Mouse (Mus musculus) gastrocnemius, postnatal 14 days (tissue): ENCODE measurements around the gene Usp15. TPM values are rescaled to one million over a fixed set of nuclear protein-coding genes. Genes with fewer than 3 reads are reported as not detected.

Source experiments
- DNase-seq: peaks from one replicate; pipeline ENCODE4 v3.0.0; 2021; ENCODE audit warnings: mixed read lengths
- intact Hi-C: fragments of 180-260 bp; cut with DNase I; formaldehyde crosslinking; loops from one replicate; pipeline ENCODE4 v1.15.1; 2025; ENCODE audit warnings: low total_unique reads
- total RNA-seq, 2 experiments: library from RNA; stranded (reverse); gene quantifications; 2 replicates each; pipeline ENCODE4 v1.2.3; 2021

The Usp15 gene
- total RNA-seq, 2 experiments from 2014 or later: 145 to 155 TPM

DNA sequence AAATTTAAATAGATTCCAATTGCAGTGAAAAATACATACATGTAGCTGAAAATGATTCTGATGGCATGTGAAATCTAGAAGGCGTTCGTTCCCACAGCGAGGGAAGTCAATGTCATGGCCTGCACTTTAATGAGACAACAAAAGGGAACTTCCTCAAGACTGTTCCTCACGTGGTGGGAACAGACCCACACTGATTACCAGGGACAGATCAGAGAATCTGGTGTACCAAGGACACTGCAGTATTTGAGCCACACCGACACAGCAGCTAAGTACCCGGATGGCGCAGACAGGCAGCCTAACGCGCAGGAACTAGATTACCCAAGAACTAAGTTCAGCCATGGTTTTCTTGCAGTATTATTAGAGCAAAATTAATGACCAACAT is 84.0 kb downstream of the Usp15 start:
- intact Hi-C loops: no loop called here

DNA sequence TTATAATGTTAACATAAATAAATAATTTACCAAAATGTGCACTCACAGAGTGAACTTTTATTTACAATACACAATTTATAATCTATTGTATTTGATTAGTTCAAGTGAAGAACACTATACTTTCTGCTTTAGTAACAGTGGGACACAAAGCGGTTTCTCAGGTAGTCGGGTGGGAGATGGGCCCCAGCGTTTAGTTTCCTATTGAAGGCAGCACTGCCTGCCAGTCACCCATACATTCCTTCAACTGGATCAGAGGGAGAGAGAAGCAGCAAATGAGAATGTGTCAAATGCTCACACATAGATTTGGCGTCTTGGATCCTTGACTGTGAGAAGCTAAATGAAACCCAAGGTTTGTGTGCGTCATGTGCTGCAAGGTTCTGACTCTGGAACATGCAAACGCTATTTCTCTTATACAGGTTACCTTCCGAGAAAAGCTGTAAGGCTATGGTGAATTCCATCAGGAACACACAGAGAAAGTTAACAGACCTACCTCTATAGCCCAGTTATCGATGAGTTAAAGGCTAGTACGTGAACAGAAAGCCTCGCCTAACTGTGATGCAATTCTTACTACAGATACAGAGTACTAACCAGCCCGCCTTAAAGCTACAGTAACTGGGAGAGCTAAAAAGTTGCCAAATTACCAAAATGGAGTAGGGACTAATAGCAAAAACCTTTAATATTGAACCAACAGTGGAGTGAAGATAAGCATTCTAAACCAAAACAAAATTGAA is 84.6 kb downstream of the Usp15 start:
- DNase-seq: no peak
- intact Hi-C loops: no loop called here

More for the DNA sequence above, 84.0 kb downstream of the Usp15 start:
- DNase-seq: no peak

DNA sequence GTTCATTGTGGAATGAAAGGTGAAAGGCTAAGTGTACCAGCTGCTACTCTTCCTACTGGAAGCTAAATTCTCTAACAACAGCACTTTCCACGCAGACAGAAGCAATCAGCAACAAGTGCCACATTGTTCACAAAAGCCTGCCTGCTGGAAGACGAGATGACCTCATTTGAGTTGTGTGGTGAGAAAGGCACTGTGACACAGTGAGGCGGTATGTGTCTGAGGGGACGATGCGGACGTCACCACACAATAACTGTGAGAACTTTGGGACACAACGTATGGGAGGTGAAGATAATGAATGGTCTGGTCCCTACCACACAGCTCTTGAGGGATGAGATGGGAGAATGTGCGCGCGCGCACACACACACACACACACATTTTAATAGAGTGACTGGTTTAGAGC is 86.2 kb downstream of the Usp15 start:
- DNase-seq: no peak
- intact Hi-C loops: no loop called here

DNA sequence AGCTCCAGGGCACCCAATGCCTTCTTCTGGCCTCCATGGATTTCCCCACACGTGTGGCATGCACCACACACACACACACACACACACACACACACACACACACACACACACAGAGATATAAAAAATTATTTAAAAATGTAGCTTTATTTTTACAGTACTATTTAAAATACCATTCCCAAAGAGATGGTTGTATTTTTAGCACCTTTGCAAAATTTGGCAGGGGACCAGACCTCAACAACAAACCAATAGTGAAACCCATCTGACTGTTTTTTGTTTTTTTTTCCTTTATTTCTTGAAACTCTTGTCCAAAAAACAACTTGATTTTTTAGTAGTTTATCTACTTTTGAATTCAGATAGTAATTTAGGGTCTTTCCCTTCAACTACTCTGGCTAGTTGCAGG is 88.3 kb downstream of the Usp15 start:
- DNase-seq: no peak
- intact Hi-C loops: no loop called here

DNA sequence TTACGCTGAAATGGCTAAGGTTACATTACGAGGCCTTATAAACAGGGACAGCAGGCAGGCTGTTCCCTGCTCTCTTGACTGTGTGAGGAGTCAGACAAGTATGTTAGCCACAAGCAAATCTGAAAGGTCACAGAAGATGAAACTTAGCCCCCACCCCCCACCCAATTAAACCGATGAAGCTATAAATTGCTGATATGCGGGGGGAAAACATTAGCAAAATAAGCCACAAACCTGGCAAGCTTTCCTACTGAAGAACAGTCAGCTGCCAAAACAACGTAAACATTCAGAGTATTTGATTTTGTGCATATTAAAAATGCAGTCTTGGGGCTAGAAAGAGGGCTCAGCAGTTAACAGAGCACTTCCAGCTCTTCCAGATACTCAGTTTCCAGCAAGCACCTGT is 88.7 kb downstream of the Usp15 start:
- no peak for DNase-seq
- intact Hi-C loops: no loop called here

DNA sequence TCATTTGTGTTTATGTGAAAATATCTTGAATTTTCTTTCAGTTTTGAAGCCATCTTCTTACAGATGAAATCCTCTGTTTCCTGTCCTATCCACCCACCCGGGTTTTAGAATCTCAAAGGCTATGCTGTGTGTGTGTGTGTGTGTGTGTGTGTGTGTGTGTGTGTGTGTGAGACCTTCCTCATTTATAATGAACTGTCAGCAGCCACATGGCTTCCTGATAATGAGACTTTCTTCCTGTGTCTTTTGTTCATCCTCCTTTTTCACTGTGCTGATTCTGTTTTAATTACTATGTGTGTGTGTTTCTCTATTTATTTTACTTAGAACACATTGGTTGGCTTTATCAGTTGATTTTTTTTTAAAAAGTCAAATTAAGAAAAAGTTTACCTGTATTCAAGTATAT is 95.5 kb downstream of the Usp15 start:
- DNase-seq: no peak
- intact Hi-C loops: no loop called here

DNA sequence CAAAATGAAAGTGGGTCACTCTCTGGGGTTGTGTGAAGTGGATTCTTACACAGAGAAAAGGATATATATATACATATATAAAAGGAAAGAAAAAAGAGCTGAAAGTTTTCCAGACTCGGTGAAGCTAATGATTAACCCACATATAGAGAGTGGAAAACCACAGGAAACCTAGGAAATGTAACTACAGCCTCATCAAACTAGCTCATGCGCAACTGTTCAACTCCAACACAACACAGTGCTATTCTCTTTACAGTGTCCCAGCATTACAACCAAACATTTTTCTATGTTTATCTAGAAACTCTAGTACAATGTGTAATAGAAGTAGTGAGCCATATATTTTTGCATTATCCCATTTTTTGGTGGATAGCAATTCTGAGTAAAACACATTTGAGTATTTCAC is 96.2 kb downstream of the Usp15 start:
- no peak for DNase-seq
- intact Hi-C loops: no loop called here

DNA sequence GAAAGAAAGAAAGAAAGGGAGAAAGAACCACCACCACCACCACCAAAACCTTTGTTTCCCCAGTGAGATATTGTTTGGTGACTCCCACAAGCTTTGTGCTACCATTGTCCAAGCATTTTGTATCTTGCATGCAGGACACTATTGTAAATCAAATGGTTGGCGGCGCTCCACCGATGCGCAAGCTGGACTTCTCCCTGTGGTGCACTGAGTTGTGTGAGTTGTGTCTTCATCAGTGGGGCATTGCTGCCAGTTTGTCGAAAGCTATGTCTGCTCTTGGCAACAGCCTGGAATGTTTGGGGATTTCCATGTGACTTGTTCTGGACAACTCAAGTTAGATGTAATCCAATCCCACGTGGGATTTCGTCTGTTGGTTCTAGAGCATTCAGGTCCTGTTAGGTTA is 102.3 kb downstream of the Usp15 start:
- no peak for DNase-seq
- intact Hi-C loops: loop anchor here (10.0 kb wide), 2 partner anchors 70 to 290 kb away; no protein-coding TSS in a partner anchor

DNA sequence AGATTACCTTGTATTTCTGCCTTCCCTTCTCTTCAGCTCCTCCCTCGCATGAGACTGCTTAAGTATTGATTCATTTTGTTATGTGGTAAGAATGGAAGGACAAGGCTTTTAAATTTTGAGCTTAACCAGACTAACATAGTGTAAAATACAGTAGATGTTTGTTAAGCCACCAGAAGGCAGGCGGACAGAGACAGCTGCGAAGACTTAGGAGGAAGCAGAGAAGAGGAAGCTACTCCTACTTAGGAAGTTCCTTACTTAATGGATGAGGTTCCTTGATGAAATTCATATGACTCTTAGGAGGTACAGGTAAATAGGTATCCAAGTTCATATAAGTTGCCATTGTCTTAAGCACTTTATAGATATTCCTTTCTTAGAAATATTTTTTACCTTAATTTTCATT is 104.2 kb downstream of the Usp15 start:
- DNase-seq: no peak
- intact Hi-C loops: loop anchor here (10.0 kb wide), 2 partner anchors 68 to 288 kb away; no protein-coding TSS in a partner anchor

DNA sequence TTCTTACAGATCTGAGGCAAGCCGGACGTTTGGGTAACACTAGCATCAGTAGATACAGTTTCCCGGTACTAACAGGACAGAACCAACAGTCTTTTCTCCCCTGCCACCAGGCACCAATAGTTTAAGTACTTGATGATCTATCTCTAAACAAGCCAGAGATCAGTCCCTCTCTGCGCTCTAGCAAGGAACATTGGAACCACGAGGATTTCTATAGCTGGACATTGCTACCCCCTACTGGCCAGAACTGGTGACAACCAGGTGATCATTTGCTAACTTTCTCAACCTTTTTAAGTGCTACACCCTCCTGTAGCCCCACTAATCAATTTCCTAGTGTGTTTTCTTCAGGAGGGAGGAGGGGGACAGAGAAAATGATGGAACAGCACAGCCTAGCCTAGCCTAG is 105.1 kb downstream of the Usp15 start:
- no peak for DNase-seq
- intact Hi-C loops: loop anchor here (10.0 kb wide), 2 partner anchors 67 to 287 kb away; no protein-coding TSS in a partner anchor

DNA sequence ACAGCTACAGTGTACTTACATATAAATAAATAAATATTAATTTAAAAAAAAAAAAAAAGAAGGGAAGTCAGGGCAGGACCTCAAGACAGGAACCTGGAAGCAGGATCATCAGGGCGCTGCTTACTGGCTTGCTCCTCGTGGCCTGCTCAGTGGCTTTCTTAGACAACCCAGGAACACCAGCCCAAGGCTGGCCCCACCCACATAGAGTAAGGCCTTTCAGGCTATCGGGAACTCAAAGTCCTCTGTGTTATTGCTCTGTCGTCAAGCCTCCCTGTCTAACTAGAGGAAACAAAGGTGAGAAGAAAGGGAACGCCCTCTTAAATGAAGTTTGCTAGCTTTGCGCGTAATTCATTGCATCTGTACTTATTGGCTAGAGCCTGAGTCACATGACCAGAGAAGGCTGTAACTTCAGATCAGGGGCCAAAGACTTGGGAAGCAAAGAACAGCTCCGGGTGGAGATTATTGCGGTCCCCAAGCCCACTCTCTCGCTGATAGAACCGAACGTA is 107.3 kb downstream of the Usp15 start:
- intact Hi-C loops: no loop called here
- DNase-seq: no peak

DNA sequence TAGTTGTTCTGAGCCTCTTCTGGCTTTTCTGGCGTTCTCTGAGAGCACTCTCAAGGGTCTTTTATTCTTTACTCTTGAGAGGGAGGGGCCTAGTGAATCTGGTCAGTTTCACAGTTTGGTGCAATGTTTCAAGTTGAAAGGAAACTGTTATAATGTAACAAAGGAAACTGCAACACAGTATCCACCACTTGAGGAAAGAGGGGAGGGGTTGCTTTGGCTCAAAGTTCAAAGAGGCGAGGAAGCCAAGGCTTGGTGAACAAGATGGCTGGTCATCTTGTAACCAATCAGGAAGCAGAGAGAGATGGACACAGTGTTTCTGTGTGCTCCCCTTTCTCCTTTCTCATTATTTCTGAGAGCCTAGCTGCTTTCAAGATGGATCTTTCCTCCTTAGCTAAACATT is 109.9 kb downstream of the Usp15 start:
- intact Hi-C loops: no loop called here
- DNase-seq: no peak

DNA sequence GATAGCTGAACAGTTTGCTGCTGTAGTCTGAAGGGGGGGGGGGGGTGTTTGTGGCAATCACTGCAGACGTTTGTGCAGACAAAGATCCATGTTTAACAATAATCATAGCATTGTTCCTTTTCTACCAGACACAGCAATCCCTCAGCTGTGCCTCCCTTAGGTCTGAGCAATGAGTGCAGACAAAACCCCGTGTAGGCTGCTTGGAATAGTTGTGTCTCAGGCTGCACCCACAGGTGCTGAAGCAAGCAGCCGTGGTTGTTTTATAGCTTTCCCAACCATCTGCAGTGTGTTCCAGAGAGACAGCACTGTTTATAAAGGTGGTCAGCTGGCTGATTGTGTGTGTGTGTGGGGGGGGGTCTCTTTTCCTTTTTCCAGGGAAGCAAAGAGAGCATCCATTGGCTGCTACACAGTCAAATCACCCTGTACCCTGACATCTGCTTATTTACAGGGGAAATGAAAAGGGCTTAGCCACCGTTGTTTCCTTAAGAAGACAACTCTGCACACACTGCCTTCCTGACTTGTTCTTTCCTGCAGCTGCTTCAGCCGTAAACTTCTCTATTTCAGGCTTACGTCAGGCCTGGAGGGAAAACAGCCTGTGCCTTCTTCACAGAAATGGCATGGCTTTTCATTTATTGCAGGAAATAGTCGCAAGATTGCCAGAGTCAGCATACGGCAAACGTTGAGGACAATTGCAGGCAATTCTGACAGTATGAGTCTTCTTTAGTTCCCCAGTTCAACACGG is 111.7 kb downstream of the Usp15 start:
- no peak for DNase-seq
- intact Hi-C loops: no loop called here

DNA sequence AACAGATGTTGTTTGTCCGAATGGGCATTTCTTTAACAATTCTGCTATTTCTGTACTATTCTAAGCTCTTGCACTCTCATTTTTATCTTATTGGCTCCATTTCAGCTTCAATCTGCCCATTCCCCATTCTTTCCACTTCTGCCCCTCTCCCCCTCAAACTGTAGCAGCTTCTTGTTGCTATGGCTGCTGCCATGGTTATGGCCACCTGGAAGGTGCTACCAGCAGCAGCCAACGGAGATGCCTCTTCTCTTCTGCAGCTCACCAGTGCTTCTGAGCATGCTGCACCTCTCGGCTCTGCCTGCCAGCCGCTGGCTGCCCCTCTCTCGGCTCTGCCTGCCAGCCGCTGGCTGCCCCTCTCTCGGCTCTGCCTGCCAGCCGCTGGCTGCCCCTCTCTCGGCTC is 112.5 kb downstream of the Usp15 start:
- DNase-seq: no peak
- intact Hi-C loops: no loop called here

DNA sequence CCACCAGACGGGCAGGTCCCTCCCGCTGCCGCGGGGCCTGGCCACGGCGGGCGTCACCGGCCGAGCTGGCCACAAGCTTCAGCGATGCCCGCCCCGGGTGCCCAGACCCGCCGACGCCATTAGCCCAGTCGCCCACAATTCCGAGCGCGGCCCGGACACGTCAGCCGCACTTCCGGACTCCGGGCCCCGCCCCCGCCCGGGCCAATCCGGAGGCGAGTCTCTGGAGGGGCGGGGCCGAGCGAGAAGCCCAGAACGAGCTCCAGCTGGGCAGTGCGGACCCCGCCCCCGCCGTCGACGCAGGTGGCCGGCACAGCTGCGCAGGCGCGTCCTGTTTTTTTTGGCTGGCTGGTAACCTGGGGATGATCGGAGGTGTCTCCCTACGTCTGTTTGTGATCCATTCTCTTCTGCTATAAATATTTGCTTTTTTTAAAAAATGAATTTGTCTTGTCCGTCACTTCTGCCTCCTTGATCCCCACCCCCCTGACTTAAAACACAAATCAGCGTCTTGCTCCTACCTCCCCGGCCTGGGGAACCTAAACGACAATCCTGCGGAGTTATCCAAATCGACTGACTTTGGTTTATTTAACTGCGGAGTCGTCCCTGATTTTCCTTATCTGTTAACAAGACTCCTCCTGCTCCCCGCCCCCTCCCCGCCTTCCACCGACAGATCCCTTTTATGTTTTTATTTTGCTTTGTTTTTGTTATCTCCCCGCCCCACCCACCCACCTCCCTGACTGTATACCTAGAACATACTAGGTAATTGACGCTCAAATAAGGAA is 120.4 kb downstream of the Usp15 start, which contains the start of gene Mon2:
Gene Mon2, minus strand, starts transcription at position 261 of the 779 bp plus-strand sequence.
- DNase-seq: peak; percentile 98
- intact Hi-C loops: no loop called here

DNA sequence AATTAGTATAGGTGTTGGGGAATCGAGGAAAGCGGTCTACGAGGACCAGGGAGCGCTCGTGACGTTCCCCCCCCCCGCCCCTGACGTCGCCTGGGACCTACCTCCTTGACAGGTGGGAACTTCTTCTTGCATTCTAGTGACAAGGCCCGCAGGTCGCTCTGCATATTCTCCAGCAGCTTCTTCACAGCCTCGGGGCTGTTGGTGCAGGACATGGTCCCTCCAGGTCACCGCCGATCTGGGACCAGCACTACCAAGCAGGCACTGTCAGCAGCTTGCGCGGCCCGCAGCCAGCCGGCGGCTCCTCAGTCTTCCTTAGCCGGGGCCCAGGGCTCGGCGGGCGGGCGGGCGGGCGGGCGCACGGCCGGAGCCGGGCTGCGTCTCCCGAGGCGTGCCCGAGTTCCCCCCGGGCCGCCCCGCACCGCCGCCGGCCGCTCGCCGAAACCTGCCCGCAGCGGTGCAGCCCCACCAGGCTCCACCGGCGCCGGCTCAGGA is 121.0 kb downstream of the Usp15 start:
- no peak for DNase-seq
- intact Hi-C loops: no loop called here

DNA sequence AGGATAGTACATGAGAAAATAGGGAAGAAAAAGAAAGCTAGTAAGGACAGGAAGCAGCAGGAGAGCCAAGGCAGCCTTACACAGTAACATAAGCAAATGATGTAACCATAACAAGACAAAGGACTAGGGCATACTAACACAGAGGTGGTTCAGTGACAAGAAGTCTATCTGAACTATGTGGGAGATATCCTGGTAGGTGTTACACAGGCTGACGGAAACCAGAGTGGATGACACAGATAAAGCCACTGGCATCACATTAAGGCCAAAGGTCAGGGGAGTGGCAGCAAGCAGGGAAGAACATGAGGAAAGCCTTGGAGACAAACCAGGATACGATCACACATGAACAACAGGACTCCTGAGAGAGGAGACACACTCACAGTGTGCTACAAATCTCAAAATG is 124.8 kb downstream of the Usp15 start:
- intact Hi-C loops: no loop called here
- DNase-seq: no peak

DNA sequence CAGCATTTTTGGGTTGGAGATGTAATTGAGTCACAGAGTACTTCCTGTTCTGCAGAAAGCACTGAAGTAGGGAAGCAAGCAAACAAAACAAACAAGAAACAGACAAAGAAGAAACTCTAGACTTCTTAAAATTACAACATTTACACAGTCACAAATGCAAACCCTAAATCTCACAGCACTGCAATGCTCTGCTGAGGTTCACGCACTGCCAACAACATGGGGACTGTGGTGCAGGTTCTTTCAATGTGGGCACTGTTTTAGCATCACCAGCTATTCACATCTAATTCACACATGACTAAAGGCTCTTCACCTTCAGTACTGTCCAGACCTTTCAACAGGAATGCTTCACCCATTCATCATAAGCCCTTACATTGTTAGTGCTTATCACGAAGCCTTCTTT is 133.8 kb downstream of the Usp15 start:
- intact Hi-C loops: no loop called here
- DNase-seq: no peak

DNA sequence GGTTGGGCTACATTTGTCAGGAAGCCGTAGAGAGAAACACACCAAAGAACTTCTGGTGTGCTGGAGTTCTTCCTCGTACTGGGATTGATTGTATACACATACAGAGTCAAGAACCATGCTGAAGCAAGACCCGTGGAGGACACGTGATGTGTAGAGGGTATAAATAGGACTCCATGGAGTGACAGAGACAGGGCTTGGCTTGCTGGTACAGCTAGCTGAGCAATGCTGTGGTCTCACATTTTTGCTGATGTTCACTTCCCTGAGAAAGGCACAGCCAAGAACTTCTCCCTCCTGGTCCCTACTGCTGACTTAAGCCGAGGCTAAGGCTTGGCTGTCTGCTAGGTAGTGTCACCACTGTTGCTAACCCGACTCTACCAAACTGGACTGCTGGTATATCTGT is 136.0 kb downstream of the Usp15 start:
- DNase-seq: peak; percentile 32
- intact Hi-C loops: no loop called here

DNA sequence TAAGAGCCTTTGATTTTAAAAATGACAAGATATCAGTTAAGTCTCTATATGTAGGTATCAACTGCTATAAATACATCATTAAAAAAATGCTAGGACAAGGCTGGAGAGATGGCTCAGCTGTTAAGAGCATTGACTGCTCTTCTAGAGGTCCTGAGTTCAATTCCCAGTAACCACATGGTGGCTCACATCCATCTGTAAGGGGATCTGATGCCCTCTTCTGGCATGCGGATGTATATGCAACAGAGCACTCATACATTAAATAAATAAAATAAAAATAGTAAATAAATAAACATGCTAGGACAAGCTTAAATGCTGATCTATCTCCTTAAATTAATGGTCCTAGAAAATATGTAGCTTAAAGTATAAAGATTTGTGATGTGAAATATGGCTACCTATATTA is 139.7 kb downstream of the Usp15 start:
- DNase-seq: no peak
- intact Hi-C loops: no loop called here
